Mouse (Mus musculus) cerebellum, adult 2 months (tissue): ENCODE measurements around the gene Car5a.

ENCODE experiments used
- CTCF ChIP-seq: fragments of 200-500 bp; IDR thresholded peaks from 2 replicates; pipeline ENCODE4 v1.5.1; 2011; ENCODE audit warnings: low read depth, mild to moderate bottlenecking, control low read depth, low read length, moderate library complexity, borderline replicate concordance; ENCODE audit not compliant: insufficient read depth
- POLR2A ChIP-seq: fragments of 200-500 bp; IDR thresholded peaks from 2 replicates; pipeline ENCODE4 v1.6.1; 2011; ENCODE audit warnings: low read length, control low read depth, borderline replicate concordance; ENCODE audit not compliant: insufficient read depth

GRCm38 (mm10) chr8:121954981-121955555 is 10.4 kb upstream of the Car5a start:
- no peak for TF ChIP-seq CTCF
- TF ChIP-seq POLR2A = no peak
